Mouse (Mus musculus): ENCODE results near the gene Ccdc153.

The Ccdc153 gene

DNA sequence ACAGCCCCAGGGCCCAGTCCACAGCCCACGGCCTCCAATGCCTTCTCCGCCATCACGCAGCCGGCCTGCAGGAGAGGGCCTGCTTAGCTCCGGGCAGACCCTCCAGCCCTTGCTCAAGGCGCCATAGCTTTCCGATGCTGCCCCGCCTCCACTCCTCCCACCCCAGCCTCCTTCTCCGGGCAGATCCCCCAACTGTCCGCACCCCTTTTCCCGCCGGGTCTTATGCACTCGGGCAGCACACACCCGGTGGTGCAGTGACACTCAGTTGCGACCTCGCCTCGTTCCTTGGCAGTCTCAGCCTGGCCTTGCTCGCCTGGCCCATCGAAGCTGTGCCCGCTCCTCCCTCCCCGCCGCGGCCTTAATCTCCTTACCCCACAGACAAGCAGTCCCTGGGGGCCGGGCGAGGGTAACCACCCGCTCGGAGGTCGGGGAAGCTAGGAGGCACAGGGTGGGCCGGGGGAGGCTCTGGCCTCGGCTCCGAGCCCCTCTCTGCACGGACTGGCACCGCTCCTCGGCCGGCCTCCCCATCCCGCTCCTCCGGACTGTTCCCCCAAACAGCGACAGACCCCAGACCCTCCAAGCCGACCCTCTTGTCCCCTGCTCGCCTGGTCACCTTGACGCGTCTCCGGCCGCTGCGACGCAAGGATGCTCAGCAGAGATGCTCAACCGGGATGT lies 47.1 kb downstream of the Ccdc153 start:
- DNase-seq (ENCODE audit: low read depth), result peak; percentile 26

DNA sequence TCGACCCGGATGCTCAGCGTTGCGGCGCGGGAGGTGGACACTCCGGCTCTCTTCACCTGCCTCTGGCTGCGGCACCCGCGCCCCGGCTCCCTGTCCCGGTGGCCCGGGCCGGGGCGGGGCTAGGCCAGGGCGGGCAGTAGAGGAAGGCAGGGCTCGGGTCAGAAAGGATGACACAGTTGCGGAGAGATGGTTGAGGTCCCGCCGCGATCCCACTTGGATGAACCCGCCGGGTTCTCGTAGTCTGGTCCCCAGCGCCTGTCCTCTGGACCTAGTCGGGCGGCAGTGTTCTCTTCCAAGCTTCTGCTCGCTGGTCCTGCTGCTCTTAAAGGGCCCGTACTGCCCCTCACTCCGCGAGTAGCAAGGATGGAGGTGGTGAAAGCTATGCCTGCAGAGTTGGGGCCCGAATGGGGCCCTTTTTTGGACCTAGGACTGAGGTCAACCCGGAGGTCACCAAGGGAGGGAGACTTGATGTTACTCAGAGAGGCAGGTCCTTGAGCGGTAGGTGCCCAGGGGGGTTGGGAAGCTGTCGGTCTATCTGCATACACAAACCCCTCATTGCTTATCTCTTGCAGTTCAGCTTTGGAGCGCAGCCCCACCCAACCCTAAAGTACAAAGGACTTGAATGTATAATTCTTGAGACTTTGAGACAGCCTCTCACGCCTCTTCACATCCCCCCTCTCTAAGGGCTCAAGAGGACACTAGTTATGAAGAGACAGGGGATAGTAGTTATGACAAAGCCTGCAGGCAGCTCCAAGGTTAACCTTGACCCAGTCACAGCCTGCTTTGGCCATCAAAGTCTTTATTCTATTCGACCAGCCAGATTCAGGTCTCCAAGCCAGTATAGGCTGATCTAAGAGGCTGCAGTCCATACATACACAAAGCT lies 47.8 kb downstream of the Ccdc153 start, which contains the start of gene Abcg4:
TSS of gene Abcg4 (minus strand) at position 540 of the 883 bp plus-strand sequence.
- peak; percentile 33 for DNase-seq (ENCODE audit: low read depth)

DNA sequence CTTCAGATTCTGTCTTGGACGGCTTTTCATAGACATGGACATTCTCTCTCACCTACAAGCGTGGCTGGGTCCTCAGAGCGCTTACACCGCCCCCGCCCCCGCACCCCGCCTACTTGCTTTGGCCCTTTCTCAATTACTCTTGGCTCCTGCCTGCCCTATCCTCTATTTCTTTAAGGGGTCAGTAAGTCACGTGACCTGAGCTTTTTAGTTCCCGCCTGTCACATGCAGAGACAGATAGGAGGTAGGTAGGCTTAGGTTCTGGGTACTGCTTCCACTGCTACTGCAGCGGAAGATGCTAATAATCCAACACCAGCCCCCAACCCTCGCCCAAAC lies 48.4 kb downstream of the Ccdc153 start:
- DNase-seq (ENCODE audit: low read depth), result no peak

DNA sequence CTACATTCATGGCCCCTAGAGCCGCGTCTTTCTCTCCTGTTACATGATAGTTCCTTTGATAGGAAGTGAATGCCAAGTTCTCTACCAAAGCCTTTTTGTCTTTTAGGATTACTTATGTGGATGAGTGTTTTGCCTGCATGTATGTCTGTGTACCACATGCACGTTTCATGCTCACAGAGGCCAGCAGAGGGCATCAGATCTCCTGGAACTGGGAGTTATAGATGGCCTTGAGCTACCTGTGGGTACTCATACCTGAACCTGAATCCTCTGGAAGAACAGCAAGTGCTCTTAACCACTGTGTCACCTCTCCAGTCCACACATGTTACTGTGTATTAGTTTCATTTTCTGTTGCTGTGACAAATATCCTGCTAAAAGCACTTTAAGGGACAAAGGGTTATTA lies 52.0 kb downstream of the Ccdc153 start:
- peak; percentile 79 for DNase-seq (ENCODE audit: low read depth)
